In genomic region chr5:65049880-65050279, GRCm38 (mm10) we compare ENCODE assay signal across 29 mouse cellular contexts. TPM values are rescaled to one million over a fixed set of nuclear protein-coding genes. Genes with fewer than 3 reads are reported as not detected.
A peak's percentile ranks its signal among the peaks of the same experiment; 100 is the strongest.
DNase-seq lines count a peak whose midpoint lies in the region; ATAC-seq lines count a peak whose summit lies in the region.
"Had no signal": no experiment of that assay in that cellular context is flagged by ENCODE, and none has a peak within 500 bp of the region (broad histone marks: within the 10 kb centered on the region; RNA-seq: fewer than 3 reads in every experiment).

No protein-coding gene starts in this region.

- H3K9ac ChIP-seq in hindbrain, embryonic 16.5 days (ENCODE audit: low read depth, low read length): no peak overlapping the region
- H3K9ac ChIP-seq in neural tube, embryonic 13.5 days: no peak overlapping the region
- no peak overlapping the region for H3K9ac ChIP-seq in neural tube, embryonic 15.5 days (replicated peaks)
- H3K9ac ChIP-seq: embryonic facial prominence, embryonic 12.5 days; embryonic facial prominence, embryonic 15.5 days; heart, embryonic 13.5 days; hindbrain, embryonic 12.5 days had no signal

- 0 out of 2 replicates have a peak, but pooled peaks cover 3% of the 10 kb centered on the region for H3K4me1 ChIP-seq in hindbrain, embryonic 10.5 days (replicated peaks)
- peaks cover 8% of the 10 kb centered on the region for H3K4me1 ChIP-seq in hindbrain, embryonic 16.5 days (ENCODE audit: control insufficient read depth, insufficient read depth, low read depth, low read length)
- H3K4me1 ChIP-seq in neural tube, embryonic 13.5 days (replicated peaks): peaks cover 37% of the 10 kb centered on the region
- H3K4me1 ChIP-seq in neural tube, embryonic 15.5 days: peaks cover 24% of the 10 kb centered on the region
- H3K4me1 ChIP-seq in embryonic facial prominence, embryonic 10.5 days: peaks cover 9% of the 10 kb centered on the region
- H3K4me1 ChIP-seq: heart, embryonic 10.5 days; heart, embryonic 13.5 days had no signal

- 0 out of 2 replicates have a peak overlapping the region, but pooled peaks have one; percentile 16 for H3K27ac ChIP-seq in hindbrain, embryonic 10.5 days
- H3K27ac ChIP-seq in hindbrain, embryonic 16.5 days (ENCODE audit: low read depth, low read length): no peak overlapping the region
- H3K27ac ChIP-seq in neural tube, embryonic 13.5 days (replicated peaks): 0 out of 2 replicates have a peak overlapping the region, but pooled peaks have one; percentile 70
- no peak overlapping the region for H3K27ac ChIP-seq in neural tube, embryonic 15.5 days (replicated peaks)
- no peak overlapping the region for H3K27ac ChIP-seq in embryonic facial prominence, embryonic 10.5 days (replicated peaks)
- H3K27ac ChIP-seq: embryonic facial prominence, embryonic 12.5 days; embryonic facial prominence, embryonic 15.5 days; heart, adult 2 months; heart, embryonic 10.5 days; heart, embryonic 13.5 days; hindbrain, embryonic 12.5 days had no signal

- DNase-seq in adrenal gland, adult 8-10 months: peak; percentile 33
- no peak for DNase-seq in adrenal gland, adult 18-20 months (ENCODE audit: low spot score in 2 of 2)
- DNase-seq in hindbrain, embryonic 10.5 days (ENCODE audit: low spot score): no peak
- DNase-seq in embryonic facial prominence, embryonic 10.5 days (ENCODE audit: low spot score): no peak
- DNase-seq: cerebellum, adult 11-12 months; cerebellum, adult 8-10 months; cerebellum, postnatal 14 days; gastrocnemius, postnatal 10 days; gastrocnemius, postnatal 36 days; heart, adult 2 months; heart, postnatal 14 days; heart, postnatal 4 days; kidney, adult 2 months had no signal

- no peaks in the 10 kb centered on the region for H3K27me3 ChIP-seq in hindbrain, embryonic 10.5 days (ENCODE audit: insufficient read depth, poor library complexity, severe bottlenecking)
- no peaks in the 10 kb centered on the region for H3K27me3 ChIP-seq in hindbrain, embryonic 16.5 days (replicated peaks; ENCODE audit: control insufficient read depth, insufficient read depth, low read length)
- H3K27me3 ChIP-seq in neural tube, embryonic 13.5 days: no peaks in the 10 kb centered on the region
- no peaks in the 10 kb centered on the region for H3K27me3 ChIP-seq in neural tube, embryonic 15.5 days (replicated peaks)
- H3K27me3 ChIP-seq in embryonic facial prominence, embryonic 10.5 days (replicated peaks; ENCODE audit: low read depth, poor library complexity, severe bottlenecking): no peaks in the 10 kb centered on the region
- H3K27me3 ChIP-seq: embryonic facial prominence, embryonic 12.5 days; embryonic facial prominence, embryonic 15.5 days; heart, embryonic 13.5 days; hindbrain, embryonic 12.5 days; Patski had no signal

- no peak overlapping the region for H3K4me3 ChIP-seq in hindbrain, embryonic 10.5 days
- H3K4me3 ChIP-seq in hindbrain, embryonic 16.5 days (ENCODE audit: low read length): no peak overlapping the region
- H3K4me3 ChIP-seq in neural tube, embryonic 13.5 days: no peak overlapping the region
- H3K4me3 ChIP-seq in neural tube, embryonic 15.5 days (replicated peaks): no peak overlapping the region
- no peak overlapping the region for H3K4me3 ChIP-seq in embryonic facial prominence, embryonic 10.5 days
- H3K4me3 ChIP-seq: embryonic facial prominence, embryonic 12.5 days; embryonic facial prominence, embryonic 15.5 days; heart, adult 2 months; heart, embryonic 10.5 days; heart, embryonic 13.5 days; hindbrain, embryonic 12.5 days had no signal

- H3K4me2 ChIP-seq in hindbrain, embryonic 16.5 days (ENCODE audit: low read length): no peak overlapping the region
- no peak overlapping the region for H3K4me2 ChIP-seq in neural tube, embryonic 13.5 days
- no peak overlapping the region for H3K4me2 ChIP-seq in neural tube, embryonic 15.5 days
- H3K4me2 ChIP-seq: embryonic facial prominence, embryonic 12.5 days; embryonic facial prominence, embryonic 15.5 days; heart, embryonic 13.5 days; hindbrain, embryonic 12.5 days had no signal

- no peak for ATAC-seq in hindbrain, embryonic 16.5 days
- ATAC-seq in neural tube, embryonic 13.5 days (ENCODE audit: low read depth): no peak
- ATAC-seq in neural tube, embryonic 15.5 days (ENCODE audit: low FRiP score): no peak
- ATAC-seq: CD4-positive, CD25-positive, alpha-beta regulatory T cell, adult 4 months; forebrain, embryonic 16.5 days; intestine, postnatal 0 days; Patski had no signal

- WGBS in hindbrain, embryonic 10.5 days: 81% methylated on average over 5 of the region's 5 CpGs
- WGBS in hindbrain, embryonic 16.5 days: 67% methylated on average over 5 of the region's 5 CpGs
- WGBS in neural tube, embryonic 13.5 days: 76% methylated on average over 5 of the region's 5 CpGs
- 68% methylated on average over 5 of the region's 5 CpGs for WGBS in neural tube, embryonic 15.5 days
- WGBS in embryonic facial prominence, embryonic 10.5 days: 81% methylated on average over 5 of the region's 5 CpGs

- H3K36me3 ChIP-seq in hindbrain, embryonic 10.5 days: no peaks in the 10 kb centered on the region
- no peaks in the 10 kb centered on the region for H3K36me3 ChIP-seq in hindbrain, embryonic 16.5 days (ENCODE audit: control insufficient read depth, insufficient read depth, low read length)
- no peaks in the 10 kb centered on the region for H3K36me3 ChIP-seq in neural tube, embryonic 13.5 days
- no peaks in the 10 kb centered on the region for H3K36me3 ChIP-seq in neural tube, embryonic 15.5 days
- no peaks in the 10 kb centered on the region for H3K36me3 ChIP-seq in embryonic facial prominence, embryonic 10.5 days (replicated peaks)
- H3K36me3 ChIP-seq: embryonic facial prominence, embryonic 12.5 days; embryonic facial prominence, embryonic 15.5 days; G1E; heart, embryonic 10.5 days; heart, embryonic 13.5 days; hindbrain, embryonic 12.5 days had no signal

- no peaks in the 10 kb centered on the region for H3K9me3 ChIP-seq in hindbrain, embryonic 10.5 days
- no peaks in the 10 kb centered on the region for H3K9me3 ChIP-seq in hindbrain, embryonic 16.5 days (ENCODE audit: control insufficient read depth, low read length)
- H3K9me3 ChIP-seq in neural tube, embryonic 13.5 days: no peaks in the 10 kb centered on the region
- no peaks in the 10 kb centered on the region for H3K9me3 ChIP-seq in neural tube, embryonic 15.5 days (replicated peaks)
- H3K9me3 ChIP-seq in embryonic facial prominence, embryonic 10.5 days: no peaks in the 10 kb centered on the region
- H3K9me3 ChIP-seq: embryonic facial prominence, embryonic 12.5 days; embryonic facial prominence, embryonic 15.5 days; G1E; heart, embryonic 10.5 days; heart, embryonic 13.5 days; hindbrain, embryonic 12.5 days had no signal

RNA-seq across cellular contexts. Expression of gene Tmem156, which starts 42.1 kb away (rescaled TPM):
- total RNA-seq in adrenal gland, adult 8-10 months (2022): under 1 TPM; 0.42 to 0.89 (median 0.73) TPM
- total RNA-seq in adrenal gland, adult 18-20 months (2021): under 1 TPM; 0.38 to 0.43 TPM
- not detected in 2 replicates for polyA plus RNA-seq in hindbrain, embryonic 10.5 days (2016; fragmentation: Nextera tagmentation; extraction: Ambion mirVana)
- 0.16 TPM in 1 of 2 replicates, not detected in the other for polyA plus RNA-seq in hindbrain, embryonic 16.5 days (2015; fragmentation: Nextera tagmentation; extraction: Ambion mirVana)
- polyA plus RNA-seq in neural tube, embryonic 13.5 days (2015; fragmentation: Nextera tagmentation; extraction: Ambion mirVana): not detected in 2 replicates
- polyA plus RNA-seq in neural tube, embryonic 15.5 days (2015; fragmentation: Nextera tagmentation; extraction: Ambion mirVana): 0.68 TPM in 1 of 2 replicates, not detected in the other
- 0.16 TPM in 1 of 2 replicates, not detected in the other for polyA plus RNA-seq in embryonic facial prominence, embryonic 10.5 days (2016; fragmentation: Nextera tagmentation; extraction: Ambion mirVana)
- total RNA-seq: gastrocnemius, adult 18-20 months; gastrocnemius, postnatal 36 days had no signal
- polyA plus RNA-seq: C2C12; embryonic facial prominence, embryonic 12.5 days; forebrain, embryonic 11.5 days; G1E; heart, adult 2 months; heart, embryonic 13.5 days; hindbrain, embryonic 12.5 days; Patski had no signal

RNA-seq across cellular contexts. Expression of gene Klhl5, which starts 57.5 kb away (rescaled TPM):
- total RNA-seq in adrenal gland, adult 8-10 months (2022): 10 to 100 TPM; 46.6 to 96.0 (median 72.1) TPM
- total RNA-seq in adrenal gland, adult 18-20 months (2021): 10 to 100 TPM; 44.1 to 47.7 TPM
- 15.7 and 18.9 TPM in 2 replicates for polyA plus RNA-seq in hindbrain, embryonic 10.5 days (2016; fragmentation: Nextera tagmentation; extraction: Ambion mirVana)
- 48.7 and 52.4 TPM in 2 replicates for polyA plus RNA-seq in hindbrain, embryonic 16.5 days (2015; fragmentation: Nextera tagmentation; extraction: Ambion mirVana)
- polyA plus RNA-seq in neural tube, embryonic 13.5 days (2015; fragmentation: Nextera tagmentation; extraction: Ambion mirVana): 55.8 and 60.8 TPM in 2 replicates
- 50.2 and 52.0 TPM in 2 replicates for polyA plus RNA-seq in neural tube, embryonic 15.5 days (2015; fragmentation: Nextera tagmentation; extraction: Ambion mirVana)
- polyA plus RNA-seq in embryonic facial prominence, embryonic 10.5 days (2016; fragmentation: Nextera tagmentation; extraction: Ambion mirVana): 10.4 and 13.0 TPM in 2 replicates

Comparison
In these comparisons a context has a peak if more than half of its experiments do, and no peak if none do; other contexts are left out.
1. H3K27ac ChIP-seq: peak in hindbrain, embryonic 10.5 days (single experiment) and neural tube, embryonic 13.5 days (single experiment); none in hindbrain, embryonic 16.5 days (single experiment), neural tube, embryonic 15.5 days (single experiment) and embryonic facial prominence, embryonic 10.5 days (single experiment).